Mouse (Mus musculus) fat pad, adult 2 months (tissue): ENCODE measurements around the gene Ucp3.
"Not testable (repeated sequence)": the region's sequence is repeated elsewhere in the genome, so short reads cannot be mapped to it uniquely, and the experiment has no call there.

Experiments
- DNase-seq: peaks from one replicate; pipeline ENCODE4 v3.0.0-alpha.2; 2011; ENCODE audit warnings: low read depth, low spot score; ENCODE audit errors: extremely low read depth

The Ucp3 gene

DNA sequence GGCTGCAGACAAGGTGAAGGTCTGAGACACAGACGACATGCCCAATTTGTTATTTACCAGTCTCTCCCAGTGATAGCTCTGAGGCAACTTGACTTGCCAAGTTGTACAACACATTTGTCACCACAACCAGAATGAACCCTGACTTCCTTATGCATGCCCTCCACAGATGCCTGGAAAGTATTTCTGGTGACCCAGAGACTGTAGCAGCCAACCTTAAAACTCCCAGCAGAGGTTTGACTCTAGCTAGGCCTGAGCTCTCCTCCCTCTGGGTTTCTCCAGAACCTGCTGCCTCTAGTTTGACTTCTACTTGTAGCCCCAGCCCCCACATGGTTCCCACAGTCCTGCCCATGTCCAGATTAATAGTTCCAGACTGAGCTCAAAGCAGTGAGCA, 1.4 kb upstream of the Ucp3 start:
- DNase-seq: no peak

DNA sequence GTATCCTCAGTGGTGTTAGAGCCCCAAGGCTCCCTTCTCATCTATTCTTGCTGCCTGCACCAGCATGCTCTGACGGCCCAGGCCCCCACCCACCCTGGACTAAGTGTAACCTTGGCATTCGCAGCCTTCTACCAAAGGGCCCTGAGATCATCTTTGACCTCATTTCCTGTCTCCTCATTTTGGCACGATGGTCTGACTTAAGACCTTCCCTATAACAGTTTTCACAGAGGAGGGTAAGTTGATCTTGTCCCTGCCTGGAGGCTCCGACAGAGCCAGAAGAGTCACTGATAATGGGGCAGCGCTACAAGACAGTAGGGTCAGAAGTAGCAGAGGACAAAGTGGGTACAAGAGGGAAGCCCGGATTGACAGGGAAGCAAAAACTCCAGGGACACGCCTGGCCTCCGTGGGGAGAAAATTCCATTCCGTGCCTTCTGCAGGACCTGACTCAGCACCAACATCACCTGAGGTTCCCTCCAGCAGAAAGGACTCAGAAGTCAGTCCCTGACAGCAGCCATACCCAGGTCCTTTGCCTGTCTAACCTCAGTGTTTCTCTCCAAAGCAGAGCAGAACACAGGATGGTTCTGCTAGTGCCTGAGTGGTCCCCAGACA, 1.2 kb downstream of the Ucp3 start:
- no peak for DNase-seq

DNA sequence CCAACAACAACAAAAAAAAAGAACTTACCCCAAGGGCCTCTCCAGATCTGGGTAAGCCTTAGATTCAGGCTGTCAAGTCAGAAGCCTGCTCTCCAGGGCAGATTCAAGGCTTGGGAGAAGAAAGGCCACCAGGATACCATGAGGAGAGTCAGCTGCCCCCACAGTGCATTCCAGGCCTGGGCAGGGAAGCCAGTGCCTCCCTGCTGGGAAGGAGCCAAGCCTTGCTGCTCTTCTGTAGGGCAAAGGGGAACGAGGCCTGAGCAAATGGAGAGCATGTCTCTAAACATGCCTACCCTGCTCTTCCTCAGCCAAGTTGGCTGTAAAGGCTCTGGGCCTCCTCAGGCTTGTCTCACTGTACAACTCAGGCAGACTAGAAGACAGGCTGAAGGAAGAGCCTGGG, 1.9 kb downstream of the Ucp3 start:
- peak; percentile 85 for DNase-seq

DNA sequence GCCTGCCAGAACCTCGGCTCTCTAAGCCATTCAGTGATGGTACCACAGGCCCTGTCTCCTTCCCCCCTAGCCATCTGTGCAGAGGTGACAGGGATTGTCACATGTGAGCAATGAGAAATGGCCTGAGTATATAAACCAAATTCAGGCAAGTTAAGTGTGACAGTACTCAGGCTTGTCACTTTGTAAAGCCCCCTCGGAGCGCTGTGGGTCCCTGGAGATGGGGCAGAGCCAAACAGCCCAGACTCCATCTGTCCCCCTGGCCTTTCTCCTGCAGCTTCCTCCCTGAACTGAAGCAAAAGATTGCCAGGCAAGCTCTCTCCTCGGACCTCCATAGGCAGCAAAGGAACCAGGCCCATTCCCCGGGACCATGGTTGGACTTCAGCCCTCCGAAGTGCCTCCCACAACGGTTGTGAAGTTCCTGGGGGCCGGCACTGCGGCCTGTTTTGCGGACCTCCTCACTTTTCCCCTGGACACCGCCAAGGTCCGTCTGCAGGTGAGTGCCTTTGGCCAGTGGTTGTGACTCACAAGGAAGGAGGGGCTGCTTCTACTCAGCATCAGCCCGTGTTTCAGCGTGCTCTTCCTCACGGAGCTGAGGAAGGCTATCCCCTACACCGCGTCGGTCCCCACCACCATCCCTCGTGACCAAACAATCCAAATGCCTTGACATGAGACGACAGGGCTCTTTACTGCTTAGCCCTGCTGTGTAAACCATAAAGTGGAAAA, 6.5 kb downstream of the Ucp3 start:
- no peak for DNase-seq

DNA sequence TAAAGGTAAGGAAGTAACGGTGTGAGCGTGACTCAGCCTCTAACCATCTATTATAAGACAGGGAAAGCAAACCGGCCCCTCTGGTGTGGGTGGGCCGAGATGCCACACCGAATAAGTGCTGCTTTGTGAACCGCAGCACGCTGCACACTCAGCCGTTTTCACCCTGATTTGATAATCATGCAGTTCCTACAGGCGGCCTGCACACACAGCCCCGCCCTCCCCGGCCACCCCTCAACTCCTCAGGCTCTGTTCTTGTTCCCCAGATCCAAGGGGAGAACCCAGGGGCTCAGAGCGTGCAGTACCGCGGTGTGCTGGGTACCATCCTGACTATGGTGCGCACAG, 7.0 kb downstream of the Ucp3 start:
- DNase-seq: no peak

DNA sequence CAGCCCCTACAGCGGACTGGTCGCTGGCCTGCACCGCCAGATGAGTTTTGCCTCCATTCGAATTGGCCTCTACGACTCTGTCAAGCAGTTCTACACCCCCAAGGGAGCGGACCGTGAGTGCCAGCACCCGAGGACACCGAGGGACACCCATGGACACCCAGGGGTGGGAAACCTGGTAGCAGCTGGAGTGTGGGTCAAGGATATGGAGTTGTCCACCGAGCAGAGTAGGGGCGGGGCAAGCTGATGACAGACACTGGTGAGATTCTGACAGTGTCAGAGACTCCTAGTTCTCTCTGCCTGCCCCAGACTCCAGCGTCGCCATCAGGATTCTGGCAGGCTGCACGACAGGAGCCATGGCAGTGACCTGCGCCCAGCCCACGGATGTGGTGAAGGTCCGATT, 7.4 kb downstream of the Ucp3 start:
- no peak for DNase-seq

DNA sequence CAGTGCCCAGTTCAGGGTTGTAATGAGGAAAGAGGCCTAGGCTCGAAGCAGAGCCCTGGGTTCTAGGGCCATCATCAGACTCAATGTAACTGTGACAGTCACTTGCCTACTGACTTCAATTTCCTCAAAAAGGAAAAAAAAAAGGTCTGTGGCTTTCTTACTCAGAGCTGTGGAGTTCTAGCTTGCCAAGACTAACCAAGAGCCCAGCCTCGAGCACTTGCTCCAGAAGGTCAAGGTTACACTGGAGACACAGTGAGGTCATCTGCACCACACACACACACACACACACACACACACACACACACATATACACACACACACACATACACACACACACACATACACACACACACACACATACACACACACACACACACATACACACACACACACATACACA, 9.3 kb downstream of the Ucp3 start:
- not testable (repeated sequence) for DNase-seq

DNA sequence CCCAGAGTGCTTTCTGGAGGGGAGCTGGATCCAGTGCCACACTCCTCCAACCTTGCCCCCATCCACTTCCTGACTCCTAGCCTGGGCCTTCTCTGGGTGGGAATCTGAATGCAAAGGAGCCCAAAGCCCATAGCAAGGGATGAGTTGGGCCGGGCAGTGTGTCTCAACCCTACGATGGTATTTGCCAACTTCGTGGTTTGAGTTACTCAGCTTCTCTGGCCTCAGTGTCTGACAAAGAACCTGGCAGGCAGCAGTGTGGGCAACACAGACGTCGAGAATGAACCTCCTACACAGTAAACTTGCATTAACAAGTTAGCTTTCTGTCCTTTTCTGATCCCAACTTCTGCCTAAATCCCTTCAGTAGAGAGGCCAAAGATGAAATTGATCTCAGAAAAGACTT, 11.7 kb downstream of the Ucp3 start:
- DNase-seq: no peak

DNA sequence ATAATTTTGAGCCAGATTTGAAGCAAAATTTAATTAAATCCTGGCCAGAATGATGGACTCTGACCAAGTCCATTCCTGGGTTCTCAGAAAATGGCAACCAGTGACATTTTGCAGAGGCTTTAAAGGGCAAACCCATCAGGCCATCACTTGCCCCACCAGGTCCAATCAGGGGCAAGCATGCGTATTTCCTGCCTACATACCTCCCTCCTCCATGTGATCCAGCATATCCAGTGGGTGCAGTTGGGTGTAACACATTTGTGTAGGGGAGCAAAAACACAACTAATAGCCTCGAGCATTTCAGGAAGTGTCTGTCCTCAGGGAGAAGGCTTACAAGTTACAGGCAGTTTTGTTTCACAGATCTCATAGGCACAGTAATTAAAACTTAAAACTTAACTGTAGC, 14.5 kb downstream of the Ucp3 start:
- DNase-seq: no peak

DNA sequence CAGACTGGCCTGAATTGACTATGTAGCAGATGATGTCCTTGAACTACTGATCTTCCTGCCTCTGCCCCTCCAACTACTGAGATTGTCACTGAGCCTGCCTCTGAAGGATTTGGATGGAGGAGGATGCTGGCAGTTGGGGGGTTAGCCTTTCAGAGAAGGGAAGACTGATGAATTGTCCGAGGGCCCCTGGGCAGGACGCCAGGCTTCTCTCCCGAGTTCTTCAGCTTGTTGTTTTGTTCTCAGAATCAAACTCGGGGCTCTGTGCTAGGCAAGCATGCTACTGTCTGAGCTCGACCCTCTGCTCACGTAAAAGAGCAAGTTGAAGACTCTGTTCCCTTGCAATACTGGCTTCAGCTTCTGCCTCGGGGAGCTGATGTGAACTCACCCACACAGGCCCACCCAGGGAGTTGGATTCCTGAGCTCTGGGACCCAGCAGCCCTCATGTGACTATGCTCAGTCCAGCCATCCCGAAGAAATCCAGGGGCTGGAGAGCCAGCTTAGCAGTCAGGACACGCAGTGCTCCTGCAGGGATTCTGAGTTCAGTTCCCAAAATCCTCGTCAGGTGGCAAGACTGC, 15.8 kb downstream of the Ucp3 start:
- DNase-seq: no peak

DNA sequence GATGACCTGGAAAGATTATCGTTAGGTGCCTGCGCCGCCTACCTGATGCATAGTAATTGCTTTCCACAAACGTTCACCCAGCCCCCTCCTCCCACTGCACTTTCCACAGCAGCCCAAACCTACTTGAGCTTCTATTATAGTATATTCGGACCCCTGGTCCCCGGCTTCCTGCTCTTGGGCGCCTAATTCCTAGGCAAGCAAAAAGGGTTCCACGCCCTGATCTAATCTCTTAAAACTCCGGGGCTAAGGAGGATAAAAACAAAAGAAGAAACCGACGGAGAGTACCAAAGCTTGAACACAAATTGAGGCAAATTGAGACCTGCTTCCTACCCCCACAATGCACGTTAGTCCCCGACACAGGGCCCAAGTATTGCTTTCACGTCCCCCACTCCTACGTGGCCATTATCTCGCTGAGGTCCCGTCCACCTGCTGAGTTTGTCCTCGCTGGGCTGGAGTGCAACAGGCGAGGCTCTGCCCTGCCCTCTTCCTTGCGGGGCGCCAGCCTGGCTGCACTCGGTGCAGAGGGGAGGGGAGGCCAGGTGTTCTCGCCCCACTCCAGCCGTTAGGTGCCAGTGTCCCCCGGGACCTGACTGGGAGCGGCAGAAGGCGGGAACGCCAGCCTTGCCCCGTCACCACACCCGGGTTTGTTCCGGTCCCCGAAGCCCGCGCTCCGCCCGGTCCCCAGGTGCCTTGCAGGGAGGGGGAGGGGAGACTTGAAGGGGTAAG, 19.8 kb downstream of the Ucp3 start:
- no peak for DNase-seq

DNA sequence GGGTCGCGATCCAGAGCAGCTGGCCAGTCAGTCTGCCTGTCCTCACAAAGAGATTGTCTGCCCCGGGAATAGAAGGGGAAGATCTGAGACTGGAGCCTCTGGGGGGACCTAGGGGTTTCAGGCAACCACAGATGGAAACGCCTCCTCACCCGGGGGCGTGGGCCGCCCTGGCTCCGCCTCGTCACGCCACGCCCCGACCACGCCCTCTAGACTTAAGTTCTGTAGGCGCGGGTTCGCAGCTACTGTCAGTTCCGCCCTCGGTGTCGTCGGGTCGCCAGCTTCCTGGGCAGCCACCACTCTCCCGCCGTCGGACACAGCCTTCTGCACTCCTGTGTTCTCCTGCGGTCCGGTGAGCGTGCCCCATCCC, 20.3 kb downstream of the Ucp3 start, which contains the start of gene Ucp2:
Gene Ucp2 (plus strand): TSS at position 221 of the 367 bp plus-strand sequence.
- DNase-seq: no peak

DNA sequence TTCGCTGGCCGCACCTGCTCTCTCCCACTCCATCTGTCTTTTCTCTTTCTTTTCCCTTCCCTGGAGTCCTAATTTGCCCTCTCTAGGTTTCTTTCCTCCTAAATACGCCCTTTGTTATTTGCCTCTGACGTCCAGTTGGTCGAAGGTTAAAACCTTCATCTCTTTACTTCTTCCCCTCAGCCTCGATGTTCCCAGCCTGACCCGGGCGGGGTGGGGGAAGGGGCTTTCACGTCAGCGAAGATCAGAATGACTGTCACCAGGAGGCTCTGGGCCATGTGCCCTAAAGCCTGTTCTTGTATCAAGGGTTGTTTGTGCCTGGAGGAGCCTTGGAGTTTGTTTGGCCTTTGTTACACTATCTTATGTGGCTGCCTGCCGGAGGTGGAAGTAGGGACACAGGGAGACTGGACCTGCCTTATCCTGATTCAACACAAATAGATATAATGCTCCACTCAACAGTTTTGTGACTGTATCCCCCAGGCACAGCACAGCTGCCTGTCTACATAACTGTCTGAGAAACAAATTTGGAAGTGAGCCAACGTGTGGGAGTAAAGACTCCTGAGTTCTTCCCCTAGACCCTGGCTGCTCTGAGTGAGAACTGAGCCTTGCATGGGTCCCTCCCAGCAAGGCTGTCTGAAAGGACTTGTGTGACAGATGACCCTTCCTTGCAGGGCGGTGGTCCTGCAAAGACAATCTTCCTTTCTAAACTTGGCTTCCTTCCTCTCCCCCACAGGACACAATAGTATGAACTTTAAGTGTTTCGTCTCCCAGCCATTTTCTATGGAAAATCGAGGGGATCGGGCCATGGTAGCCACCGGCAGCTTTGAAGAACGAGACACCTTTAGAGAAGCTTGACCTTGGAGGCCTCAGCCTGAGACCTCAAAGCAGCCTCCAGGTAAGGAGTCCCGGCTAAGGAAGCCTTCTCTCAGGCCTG, 21.0 kb downstream of the Ucp3 start:
- no peak for DNase-seq

DNA sequence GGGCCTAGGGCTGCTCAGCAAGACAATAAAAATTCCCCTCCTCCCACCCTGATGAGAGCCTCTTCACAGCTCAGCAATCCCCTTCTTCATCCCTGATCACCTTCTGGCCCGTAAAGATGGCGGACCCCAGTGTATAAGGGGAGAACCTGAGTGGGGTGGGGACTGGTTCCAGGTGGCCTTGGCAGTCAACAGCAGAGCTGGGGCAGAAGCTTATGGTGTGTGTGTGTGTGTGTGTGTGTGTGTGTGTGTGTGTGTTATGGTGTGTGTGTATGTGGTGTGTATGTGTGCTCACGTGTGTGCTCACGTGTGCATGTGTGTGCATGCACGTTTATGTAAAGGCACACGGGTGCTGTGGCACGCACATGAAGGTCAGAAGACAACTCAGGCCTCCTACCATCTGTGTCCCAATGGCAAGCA, 21.6 kb downstream of the Ucp3 start:
- no peak for DNase-seq

DNA sequence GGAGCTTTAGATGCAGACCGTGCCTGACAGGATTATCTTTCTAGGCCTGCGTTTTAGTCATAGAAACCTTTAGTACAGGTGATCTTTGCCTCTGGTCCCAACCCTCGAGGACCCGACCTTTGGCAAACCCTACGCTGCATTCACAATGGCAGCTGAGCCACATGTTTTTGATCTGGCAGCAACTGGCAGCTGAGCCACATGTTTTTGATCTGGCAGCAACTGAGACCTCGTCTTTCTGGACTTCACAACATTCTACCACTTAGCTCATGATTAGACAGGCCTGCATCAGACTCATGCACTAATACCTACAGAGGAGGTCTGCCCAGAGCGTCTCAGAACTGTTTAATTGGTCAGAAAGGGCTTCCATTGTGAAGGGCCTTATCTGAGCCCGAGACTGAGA, 22.3 kb downstream of the Ucp3 start:
- no peak for DNase-seq

DNA sequence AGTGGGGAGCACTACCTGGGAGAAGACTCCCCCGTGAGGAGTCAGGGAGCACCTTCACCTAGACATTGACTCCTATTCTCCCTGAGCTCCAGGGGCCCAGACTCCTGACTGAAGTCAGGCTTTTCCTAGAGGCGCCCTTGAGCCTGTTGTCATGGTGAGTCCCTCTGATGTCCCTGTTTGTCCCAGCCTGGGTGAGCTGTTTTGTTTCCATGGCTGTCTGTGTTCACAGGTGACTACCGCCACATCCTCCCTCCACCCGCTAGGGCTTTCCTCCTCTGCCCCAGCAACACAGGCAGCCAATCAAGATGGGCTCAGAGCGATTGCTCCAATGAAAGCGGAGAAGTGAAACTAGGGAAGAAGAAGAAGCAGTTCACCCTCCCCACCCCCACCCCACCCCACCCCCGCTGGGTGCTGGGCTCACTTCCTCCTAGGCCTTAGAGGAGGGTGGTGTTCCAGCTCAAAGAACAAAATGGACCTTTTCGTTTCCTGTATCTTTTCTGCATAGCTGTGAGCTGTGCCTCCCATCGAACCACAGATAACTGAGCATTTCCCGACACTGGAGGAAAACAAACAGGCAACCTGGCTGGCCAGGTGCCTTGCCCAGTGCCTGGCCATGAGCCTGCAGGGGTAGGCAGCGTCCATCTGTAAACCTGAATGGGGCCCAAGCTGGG, 22.9 kb downstream of the Ucp3 start:
- DNase-seq: no peak

DNA sequence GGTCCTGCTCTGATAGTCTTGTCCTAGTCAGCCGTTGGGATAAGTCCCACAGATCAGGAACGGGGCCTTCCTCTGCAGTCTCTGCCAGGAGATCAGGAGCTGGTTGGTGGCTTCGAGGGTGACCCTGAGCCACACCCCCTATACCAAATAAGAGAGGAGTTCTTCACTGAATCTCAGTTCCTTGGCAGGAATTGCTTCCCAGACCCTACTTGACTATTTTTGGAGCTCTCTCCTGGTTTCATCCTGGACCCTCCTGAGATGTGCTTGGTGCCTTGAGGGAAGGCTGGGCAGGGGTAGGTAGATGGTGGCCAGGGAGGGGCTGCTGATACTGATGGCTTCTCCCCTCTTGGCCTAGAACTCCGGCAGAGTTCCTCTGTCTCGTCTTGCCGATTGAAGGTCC, 23.6 kb downstream of the Ucp3 start:
- no peak for DNase-seq

DNA sequence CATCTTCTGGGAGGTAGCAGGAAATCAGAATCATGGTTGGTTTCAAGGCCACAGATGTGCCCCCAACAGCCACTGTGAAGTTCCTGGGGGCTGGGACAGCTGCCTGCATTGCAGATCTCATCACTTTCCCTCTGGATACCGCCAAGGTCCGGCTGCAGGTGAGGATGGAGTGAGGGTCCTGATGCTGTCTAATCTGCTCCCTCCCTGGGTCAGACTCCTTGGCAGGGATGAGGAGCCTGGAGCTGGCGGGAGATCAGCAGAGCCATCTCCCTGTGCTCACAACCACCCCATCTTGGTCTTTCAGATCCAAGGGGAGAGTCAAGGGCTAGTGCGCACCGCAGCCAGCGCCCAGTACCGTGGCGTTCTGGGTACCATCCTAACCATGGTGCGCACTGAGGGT, 24.0 kb downstream of the Ucp3 start:
- DNase-seq: no peak

DNA sequence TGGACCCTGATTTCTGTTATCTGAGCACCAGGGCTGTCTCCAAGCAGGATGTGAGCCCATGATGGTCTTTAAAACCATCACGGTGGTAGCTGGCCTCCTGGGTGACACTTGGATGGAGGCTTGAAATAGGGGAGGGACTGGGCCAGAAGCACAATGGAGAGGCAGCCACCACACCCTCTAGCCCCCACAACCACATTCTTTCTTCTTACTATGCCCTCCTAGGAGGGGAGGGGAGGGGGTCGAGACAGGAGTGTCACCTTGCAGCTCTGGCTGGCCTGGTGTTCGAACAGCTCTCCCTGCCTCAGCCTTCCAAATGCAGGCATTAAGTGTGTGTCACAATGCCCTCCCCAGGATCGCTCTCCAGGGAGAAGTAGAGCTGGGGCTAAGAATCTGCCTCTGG, 24.6 kb downstream of the Ucp3 start:
- DNase-seq: no peak

DNA sequence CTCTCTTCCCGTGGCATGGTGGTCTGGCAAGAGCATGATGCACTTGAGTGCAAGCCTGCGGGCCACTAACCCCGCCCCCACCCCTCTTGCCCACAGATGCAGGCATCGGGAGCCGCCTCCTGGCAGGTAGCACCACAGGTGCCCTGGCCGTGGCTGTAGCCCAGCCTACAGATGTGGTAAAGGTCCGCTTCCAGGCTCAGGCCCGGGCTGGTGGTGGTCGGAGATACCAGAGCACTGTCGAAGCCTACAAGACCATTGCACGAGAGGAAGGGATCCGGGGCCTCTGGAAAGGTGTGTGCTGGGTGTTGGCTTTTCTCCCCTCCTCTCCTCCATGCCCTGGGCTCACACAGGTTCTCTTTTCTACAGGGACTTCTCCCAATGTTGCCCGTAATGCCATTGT, 25.2 kb downstream of the Ucp3 start:
- no peak for DNase-seq

DNA sequence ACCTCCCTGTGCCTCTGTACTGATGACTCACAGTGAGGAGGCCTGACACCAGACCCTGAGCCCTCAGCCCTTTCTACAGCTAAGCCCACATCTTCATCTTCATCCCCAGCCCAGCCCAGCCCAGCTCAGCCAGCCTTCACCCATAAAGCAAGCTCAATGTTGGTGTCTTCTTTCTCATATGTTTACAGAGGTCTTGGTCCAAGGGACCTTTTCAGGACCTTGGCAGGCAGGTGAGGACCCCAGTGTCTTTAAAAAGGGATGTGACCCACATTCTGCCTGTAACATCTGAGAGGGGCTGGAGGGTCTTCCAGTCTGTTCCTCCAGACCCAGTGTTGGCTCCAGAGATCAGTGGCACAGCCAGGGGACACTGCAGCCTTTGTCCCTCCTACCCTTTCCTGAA, 26.7 kb downstream of the Ucp3 start:
- DNase-seq: no peak
